Mouse (Mus musculus): ENCODE data around the gene Galr2.

Galr2 gene

DNA sequence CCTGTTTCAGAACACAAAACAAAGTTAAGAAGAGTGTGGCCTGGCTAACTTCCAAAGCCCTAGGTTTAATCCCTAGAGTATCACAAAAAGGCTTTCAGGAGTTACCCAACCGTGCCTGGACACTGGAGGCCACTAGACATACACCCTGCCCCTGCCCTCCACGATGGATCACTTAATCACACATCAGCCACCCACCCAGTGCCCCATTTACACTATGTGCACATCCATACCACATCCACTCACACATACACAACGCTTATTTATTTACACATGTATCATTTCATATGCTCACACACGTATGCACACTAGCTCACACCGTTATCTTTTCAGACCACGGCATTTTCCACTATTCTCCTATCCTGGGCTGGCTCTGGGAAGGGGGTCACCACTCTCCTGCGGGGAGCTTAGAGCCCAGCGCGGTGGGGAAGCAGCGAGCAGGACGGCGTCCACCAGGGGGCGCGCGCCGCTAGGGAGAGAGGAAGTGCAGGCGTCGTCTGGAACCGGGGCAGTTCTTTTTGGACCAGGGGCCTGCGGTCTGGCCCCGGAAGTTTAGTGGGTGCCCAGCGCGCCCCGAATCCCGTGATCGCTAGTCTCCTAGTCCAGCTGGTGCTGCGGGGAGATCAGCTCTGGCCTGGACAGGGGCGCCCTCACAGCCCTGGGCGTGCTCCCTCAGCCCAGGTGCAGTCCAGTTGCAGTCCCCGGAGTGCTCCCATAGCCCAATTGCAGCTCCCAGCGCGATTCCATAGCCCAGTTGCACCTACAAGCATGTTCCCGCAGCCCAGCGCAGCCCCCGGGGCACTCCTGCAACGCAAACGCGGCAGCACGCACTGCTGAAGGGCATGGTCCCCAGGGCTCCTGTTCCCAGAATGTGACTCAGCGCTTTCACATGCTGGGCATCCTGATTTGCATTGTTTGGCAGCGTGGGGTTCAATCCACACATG, 38.2 kb downstream of the Galr2 start:
- TF ChIP-seq GATA4 (IDR thresholded peaks at IDR 0.05; ENCODE audit: insufficient replicate concordance, low read length): no peak

DNA sequence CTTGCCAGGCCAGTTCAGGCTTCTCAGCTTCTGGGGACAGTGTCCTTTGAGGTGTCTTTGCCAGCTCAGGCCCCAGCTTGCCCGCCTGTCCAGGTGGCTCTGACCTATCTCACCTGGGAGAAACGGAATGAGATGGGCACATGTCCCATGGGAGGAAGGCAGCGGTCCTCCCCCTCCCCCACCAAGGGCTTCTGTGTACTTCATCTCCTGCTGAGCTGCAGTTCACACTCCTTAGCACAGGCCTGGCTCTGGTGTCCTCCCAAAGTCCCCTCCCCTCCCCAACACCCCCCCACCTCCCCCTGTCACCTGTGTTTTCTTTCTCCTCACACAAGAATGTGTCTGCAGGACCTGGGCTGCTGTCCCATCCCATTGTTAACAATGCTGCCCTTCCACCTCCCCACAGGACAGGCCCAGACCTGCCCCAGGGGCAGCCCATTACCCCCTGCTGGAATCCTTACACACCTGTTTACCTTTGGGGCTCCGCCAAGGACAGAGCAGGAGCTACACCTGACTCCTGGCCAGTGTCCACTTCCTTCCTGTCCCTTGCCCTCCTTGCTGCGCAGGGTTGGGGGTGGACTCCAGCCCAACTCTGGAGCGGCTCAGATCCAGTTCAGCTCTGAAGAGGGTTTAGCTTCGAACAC, 46.3 kb downstream of the Galr2 start:
- TF ChIP-seq GATA4 (IDR thresholded peaks at IDR 0.05; ENCODE audit: insufficient replicate concordance, low read length): no peak

DNA sequence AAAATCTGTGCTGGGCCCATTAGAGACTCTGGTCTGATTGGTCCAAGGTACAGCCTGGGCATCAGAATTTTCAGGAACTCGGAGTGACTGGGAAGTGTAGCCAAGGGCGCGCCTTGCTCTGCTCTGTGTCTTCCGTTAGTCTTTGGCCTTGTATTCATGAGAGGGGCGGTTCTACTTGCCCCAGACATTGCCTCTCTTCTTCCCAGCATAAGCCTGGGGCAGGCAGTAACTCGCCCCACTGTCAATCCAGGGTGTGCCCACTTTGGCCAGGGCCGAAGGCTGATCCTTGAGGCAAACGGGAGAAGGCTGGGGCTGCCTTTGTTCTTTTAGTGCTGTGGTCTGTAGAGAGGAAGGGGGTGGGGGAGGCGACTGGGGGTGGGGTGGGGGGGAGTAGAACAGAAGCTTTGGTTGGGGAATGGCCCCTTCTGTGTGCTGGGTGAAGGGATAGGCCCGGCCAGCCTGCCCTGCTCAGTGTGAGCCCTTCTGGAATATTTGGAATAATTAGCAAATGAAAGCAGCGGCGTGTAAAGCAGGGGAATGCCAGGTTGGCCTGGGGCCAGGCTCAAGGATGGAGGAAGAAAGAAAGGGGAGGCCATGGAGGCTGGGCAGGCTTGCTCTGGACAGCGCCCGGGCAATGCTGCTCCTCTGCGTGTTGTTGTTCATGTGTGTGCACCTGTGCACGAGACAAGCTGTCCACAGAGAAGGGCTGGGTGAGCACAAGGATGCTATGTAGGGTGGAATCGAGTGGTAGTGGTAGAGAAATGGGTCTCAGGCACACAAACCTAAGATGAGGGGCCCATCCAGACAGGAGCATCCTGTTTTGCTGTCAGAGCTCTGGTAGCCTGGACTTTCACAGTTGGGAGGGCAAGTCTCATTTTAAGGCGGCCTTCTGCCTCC, 48.8 kb downstream of the Galr2 start:
- no peak for TF ChIP-seq GATA4 (IDR thresholded peaks at IDR 0.05; ENCODE audit: insufficient replicate concordance, low read length)

DNA sequence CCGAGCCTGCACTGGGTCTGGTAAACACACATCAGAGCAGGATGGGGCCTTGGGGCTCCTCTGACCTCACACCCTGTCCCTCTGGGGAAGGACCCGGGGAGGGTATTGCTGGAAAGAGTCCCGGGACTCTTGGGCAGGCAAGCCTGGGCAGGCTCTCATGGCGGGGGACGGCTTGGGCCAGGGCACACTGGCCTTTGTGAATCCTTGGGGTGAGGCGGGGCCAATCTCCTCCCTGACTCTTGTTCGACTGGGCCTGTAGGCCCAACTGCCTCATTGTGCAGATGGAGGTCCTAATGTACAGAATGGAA, 49.4 kb downstream of the Galr2 start:
- TF ChIP-seq GATA4 (IDR thresholded peaks at IDR 0.05; ENCODE audit: insufficient replicate concordance, low read length): no peak

DNA sequence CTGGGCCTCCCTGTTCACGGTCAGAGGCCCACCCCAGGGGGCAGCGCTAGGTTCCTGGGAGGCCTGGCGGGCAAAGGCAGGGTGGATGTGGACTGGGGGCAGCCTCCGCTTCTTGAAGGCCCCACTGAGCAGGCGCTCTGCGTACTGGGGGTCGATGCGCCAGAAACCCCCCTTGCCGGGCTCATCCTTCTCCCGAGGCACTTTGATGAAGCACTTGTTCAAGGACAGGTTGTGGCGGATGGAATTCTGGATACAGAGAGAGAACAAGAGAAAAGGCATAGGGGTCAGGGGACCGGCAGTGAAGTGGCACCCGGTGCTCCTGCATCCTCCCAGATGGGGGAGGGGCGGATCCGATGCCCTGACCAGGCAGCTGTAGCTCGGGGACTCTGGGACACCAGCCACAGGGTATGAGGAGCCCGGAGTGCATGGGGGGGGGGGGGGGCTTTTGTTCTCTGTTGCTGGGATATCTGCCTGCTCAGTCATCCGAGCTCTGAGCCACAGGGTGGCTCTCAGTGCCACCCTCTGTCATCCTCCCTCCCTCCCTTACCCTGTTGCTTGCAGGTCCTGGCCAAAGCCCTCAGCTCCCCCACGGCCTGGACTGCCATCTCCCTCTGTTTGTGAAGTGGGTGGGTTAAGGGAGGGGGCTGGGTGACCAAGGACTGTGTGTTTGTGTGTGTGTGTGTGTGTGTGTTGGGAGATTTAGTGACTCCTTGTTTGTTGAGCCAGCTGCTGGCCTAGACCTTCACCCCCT, 51.7 kb downstream of the Galr2 start:
- no peak for TF ChIP-seq GATA4 (IDR thresholded peaks at IDR 0.05; ENCODE audit: insufficient replicate concordance, low read length)

DNA sequence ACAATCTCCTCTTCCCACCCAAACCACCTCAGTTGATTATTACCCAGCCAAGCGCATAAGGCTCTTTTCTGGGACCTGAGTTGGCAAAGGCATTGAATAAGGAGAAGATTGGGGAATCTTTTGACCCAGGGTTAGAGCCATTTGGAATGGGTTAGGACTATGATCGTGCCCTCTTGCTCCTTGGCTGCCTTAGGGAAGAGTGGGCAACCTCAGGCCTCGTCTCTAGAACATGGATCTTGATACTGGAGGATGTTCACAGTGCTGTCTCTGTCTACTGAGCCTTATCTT, 52.2 kb downstream of the Galr2 start:
- no peak for TF ChIP-seq GATA4 (IDR thresholded peaks at IDR 0.05; ENCODE audit: insufficient replicate concordance, low read length)

All from liver, adult (tissue).